Mouse (Mus musculus) activated CD4-positive, CD25-positive, alpha-beta regulatory T cell, adult 4 months (primary cell): Measurements from ENCODE around the gene Wnt1. TPM values are rescaled to one million over a fixed set of nuclear protein-coding genes. Genes with fewer than 3 reads are reported as not detected.

Source experiments
- ATAC-seq: one replicate; pipeline ENCODE4 v1.8.0; 2017
- polyA plus RNA-seq, 2 experiments: library from polyadenylated mRNA; unstranded; fragments of 100-300 nt; shearing (Covaris generic); gene quantifications; one replicate each; pipeline ENCODE4 v1.2.1; 2017

Gene Wnt1
- polyA plus RNA-seq, 2 experiments from 2014 or later: not detected

GRCm38 (mm10) chr15:98837006-98837742 is 47.5 kb downstream of the Wnt1 start:
- no peak for ATAC-seq

- ATAC-seq: no peak
Observed at GRCm38 (mm10) chr15:98837743-98838103, 48.1 kb downstream of the Wnt1 start.

- no peak for ATAC-seq
Observed at GRCm38 (mm10) chr15:98839161-98839560, 49.5 kb downstream of the Wnt1 start.

GRCm38 (mm10) chr15:98839671-98840585 is 50.3 kb downstream of the Wnt1 start:
- ATAC-seq: no peak

Other genes starting within 250 kb of the Wnt1 start
- 10 to 100 TPM; 71.1 to 73.1 TPM for gene Ccnt1, start 218.9 kb upstream of the Wnt1 start, polyA plus RNA-seq
- not detected for gene 4930415O20Rik, start 218.9 kb upstream of the Wnt1 start, polyA plus RNA-seq
- gene Adcy6, start 179.8 kb upstream of the Wnt1 start, polyA plus RNA-seq: under 1 TPM; 0.36 to 0.56 TPM
- gene Cacnb3, start 159.0 kb upstream of the Wnt1 start, polyA plus RNA-seq: under 1 TPM in 1 of 2 experiments, not detected in 1; 0.19 TPM
- 10 to 100 TPM; 22.8 to 27.3 TPM for gene Ddx23, start 127.0 kb upstream of the Wnt1 start, polyA plus RNA-seq
- gene Rnd1, start 112.4 kb upstream of the Wnt1 start, polyA plus RNA-seq: 1 to 10 TPM in 1 of 2 experiments, under 1 TPM in 1; 0.50 to 1.5 TPM
- under 1 TPM in 1 of 2 experiments, not detected in 1; 0.62 TPM for gene Ccdc65, start 81.7 kb upstream of the Wnt1 start, polyA plus RNA-seq
- gene Fkbp11, start 61.7 kb upstream of the Wnt1 start, polyA plus RNA-seq: 1 to 10 TPM; 1.3 to 1.7 TPM
- gene Arf3, start 26.6 kb upstream of the Wnt1 start, polyA plus RNA-seq: 10 to 100 TPM; 29.9 to 46.7 TPM
- gene Wnt10b, start 11.7 kb upstream of the Wnt1 start, polyA plus RNA-seq: under 1 TPM in 1 of 2 experiments, not detected in 1; 0.22 TPM
- gene Ddn, start 19.6 kb downstream of the Wnt1 start, polyA plus RNA-seq: not detected
- gene Prkag1, start 41.7 kb downstream of the Wnt1 start, polyA plus RNA-seq: 100 to 1,000 TPM in 1 of 2 experiments, 10 to 100 TPM in 1; 98.2 to 133 TPM
- gene Kmt2d, start 81.3 kb downstream of the Wnt1 start, polyA plus RNA-seq: 10 to 100 TPM; 21.7 to 29.2 TPM
- gene Rhebl1, start 104.7 kb downstream of the Wnt1 start, polyA plus RNA-seq: 1 to 10 TPM; 8.7 to 8.8 TPM
- gene Dhh, start 108.7 kb downstream of the Wnt1 start, polyA plus RNA-seq: under 1 TPM; 0.11 to 0.15 TPM
- gene Lmbr1l, start 128.4 kb downstream of the Wnt1 start, polyA plus RNA-seq: 10 to 100 TPM; 24.2 to 42.0 TPM
- gene Tuba1b, start 144.7 kb downstream of the Wnt1 start, polyA plus RNA-seq: 100 to 1,000 TPM; 510 to 711 TPM
- not detected for gene Gm49450, start 163.7 kb downstream of the Wnt1 start, polyA plus RNA-seq
- 100 to 1,000 TPM; 243 to 273 TPM for gene Tuba1a, start 163.8 kb downstream of the Wnt1 start, polyA plus RNA-seq
- gene Tuba1c, start 240.0 kb downstream of the Wnt1 start, polyA plus RNA-seq: 100 to 1,000 TPM in 1 of 2 experiments, 10 to 100 TPM in 1; 98.3 to 120 TPM